In the genomic region with DNA sequence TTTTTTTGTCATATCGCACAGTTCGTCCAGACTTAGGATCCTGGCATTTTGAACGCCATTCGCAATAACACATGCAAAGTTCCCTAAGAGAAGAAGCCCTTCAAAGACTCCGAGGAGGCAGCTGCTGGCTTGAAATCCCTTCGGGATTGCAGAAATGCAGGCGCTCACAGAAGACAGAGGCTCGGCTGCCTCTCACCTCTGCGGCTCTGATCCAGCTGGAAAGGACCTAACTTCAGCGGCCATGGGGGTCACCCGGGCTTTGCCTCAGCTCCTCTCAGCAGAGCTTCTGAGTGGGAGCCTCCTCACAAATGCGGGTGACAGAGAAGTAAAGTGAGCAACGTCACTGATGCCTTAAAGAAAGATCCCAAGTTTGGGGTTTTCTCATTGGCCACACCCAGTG, we compare ENCODE assay signal across 27 mouse cellular contexts.
DNase-seq lines count a peak whose midpoint lies in the region; ATAC-seq lines count a peak whose summit lies in the region.
"Had no signal": no experiment of that assay in that cellular context is flagged by ENCODE, and none has a peak within 500 bp of the region (broad histone marks: within the 10 kb centered on the region; RNA-seq: fewer than 3 reads in every experiment).

No protein-coding gene starts in this region.

- 0 out of 2 replicates have a peak overlapping the region, but pooled peaks have one; percentile 6 for H3K4me2 ChIP-seq in liver, embryonic 13.5 days
- no peak overlapping the region for H3K4me2 ChIP-seq in liver, embryonic 11.5 days
- H3K4me2 ChIP-seq in liver, embryonic 16.5 days (ENCODE audit: low read depth, low read length): no peak overlapping the region; the same call in 1 of the 2 replicates
- H3K4me2 ChIP-seq: embryonic facial prominence, embryonic 13.5 days; forebrain, embryonic 12.5 days; forebrain, embryonic 15.5 days; heart, embryonic 12.5 days; heart, embryonic 15.5 days; hindbrain, embryonic 13.5 days; intestine, embryonic 15.5 days had no signal

- peaks cover under 1% of the 10 kb centered on the region; the same call in 1 of the 2 replicates for H3K27me3 ChIP-seq in liver, embryonic 13.5 days
- no peaks in the 10 kb centered on the region for H3K27me3 ChIP-seq in liver, embryonic 11.5 days (replicated peaks; ENCODE audit: control insufficient read depth, insufficient read depth, low read length)
- no peaks in the 10 kb centered on the region for H3K27me3 ChIP-seq in liver, embryonic 16.5 days (ENCODE audit: control insufficient read depth, insufficient read depth, low read depth, low read length)
- H3K27me3 ChIP-seq: embryonic facial prominence, embryonic 13.5 days; forebrain, embryonic 12.5 days; forebrain, embryonic 15.5 days; heart, embryonic 12.5 days; heart, embryonic 15.5 days; hindbrain, embryonic 13.5 days; intestine, embryonic 15.5 days had no signal

- no peaks in the 10 kb centered on the region for H3K9me3 ChIP-seq in liver, embryonic 13.5 days (replicated peaks)
- H3K9me3 ChIP-seq in liver, embryonic 11.5 days (ENCODE audit: control insufficient read depth, low read length): no peaks in the 10 kb centered on the region
- H3K9me3 ChIP-seq in liver, embryonic 16.5 days (replicated peaks; ENCODE audit: control insufficient read depth, low read length): no peaks in the 10 kb centered on the region
- H3K9me3 ChIP-seq: embryonic facial prominence, embryonic 10.5 days; embryonic facial prominence, embryonic 13.5 days; forebrain, embryonic 12.5 days; forebrain, embryonic 15.5 days; heart, embryonic 12.5 days; heart, embryonic 15.5 days; hindbrain, embryonic 10.5 days; hindbrain, embryonic 13.5 days; intestine, embryonic 15.5 days had no signal

- DNase-seq in adrenal gland, postnatal 14 days: peak; percentile 43
- DNase-seq in adrenal gland, postnatal 4 days (ENCODE audit: low spot score in 2 of 2): no peak
- DNase-seq in cerebellum, postnatal 25 days: peak; percentile 18 to 21
- no peak for DNase-seq in cerebellum, postnatal 4 days (ENCODE audit: low spot score in 2 of 2)
- no peak for DNase-seq in liver, embryonic 13.5 days
- DNase-seq in liver, embryonic 11.5 days (ENCODE audit: low spot score): no peak
- no peak for DNase-seq in thymus, postnatal 25 days
- DNase-seq: adrenal gland, adult 8-10 months; cerebellum, adult 18-20 months; cerebellum, adult 9-11 months; embryo, embryonic 11 days; gastrocnemius, postnatal 36 days; heart, postnatal 10 days; heart, postnatal 36 days had no signal

- 75% methylated on average over 13 of the region's 13 CpGs for WGBS in liver, embryonic 13.5 days (ENCODE audit: insufficient replicate concordance)
- 71% methylated on average over 13 of the region's 13 CpGs for WGBS in liver, embryonic 11.5 days
- WGBS in liver, embryonic 16.5 days (ENCODE audit: insufficient replicate concordance): 72% methylated on average over 13 of the region's 13 CpGs

- peak overlapping the region; percentile 74; the same call in 1 of the 2 replicates for H3K27ac ChIP-seq in liver, embryonic 13.5 days
- H3K27ac ChIP-seq in liver, embryonic 11.5 days (ENCODE audit: low read depth, low read length): no peak overlapping the region
- 0 out of 2 replicates have a peak overlapping the region, but pooled peaks have one; percentile 22 for H3K27ac ChIP-seq in liver, embryonic 16.5 days (ENCODE audit: low read length)
- H3K27ac ChIP-seq: embryonic facial prominence, embryonic 10.5 days; embryonic facial prominence, embryonic 13.5 days; forebrain, embryonic 12.5 days; forebrain, embryonic 15.5 days; heart, embryonic 15.5 days; hindbrain, embryonic 10.5 days; hindbrain, embryonic 13.5 days; intestine, embryonic 15.5 days had no signal

- peak overlapping the region; percentile 10; the same call in 1 of the 2 replicates for H3K9ac ChIP-seq in liver, embryonic 13.5 days
- H3K9ac ChIP-seq in liver, embryonic 11.5 days (ENCODE audit: low read depth, low read length): no peak overlapping the region
- no peak overlapping the region for H3K9ac ChIP-seq in liver, embryonic 16.5 days (ENCODE audit: low read depth, low read length)
- H3K9ac ChIP-seq: embryonic facial prominence, embryonic 13.5 days; forebrain, embryonic 12.5 days; forebrain, embryonic 15.5 days; heart, embryonic 12.5 days; heart, embryonic 15.5 days; hindbrain, embryonic 13.5 days; intestine, embryonic 15.5 days had no signal

- H3K36me3 ChIP-seq in liver, embryonic 13.5 days: no peaks in the 10 kb centered on the region
- no peaks in the 10 kb centered on the region for H3K36me3 ChIP-seq in liver, embryonic 11.5 days (ENCODE audit: control insufficient read depth, insufficient read depth, low read length)
- no peaks in the 10 kb centered on the region for H3K36me3 ChIP-seq in liver, embryonic 16.5 days (ENCODE audit: control insufficient read depth, insufficient read depth)
- H3K36me3 ChIP-seq: embryonic facial prominence, embryonic 10.5 days; embryonic facial prominence, embryonic 13.5 days; forebrain, embryonic 12.5 days; forebrain, embryonic 15.5 days; heart, embryonic 12.5 days; heart, embryonic 15.5 days; hindbrain, embryonic 10.5 days; hindbrain, embryonic 13.5 days; intestine, embryonic 15.5 days had no signal

- H3K4me3 ChIP-seq in liver, embryonic 13.5 days (replicated peaks): no peak overlapping the region
- H3K4me3 ChIP-seq in liver, embryonic 11.5 days (ENCODE audit: low read depth, low read length): no peak overlapping the region
- no peak overlapping the region for H3K4me3 ChIP-seq in liver, embryonic 16.5 days (ENCODE audit: low read depth, low read length)
- H3K4me3 ChIP-seq: embryonic facial prominence, embryonic 10.5 days; embryonic facial prominence, embryonic 13.5 days; erythroblast, embryonic 14.5 days; forebrain, embryonic 12.5 days; forebrain, embryonic 15.5 days; heart, embryonic 12.5 days; heart, embryonic 15.5 days; hindbrain, embryonic 10.5 days; hindbrain, embryonic 13.5 days; intestine, embryonic 15.5 days had no signal

- H3K4me1 ChIP-seq in liver, embryonic 13.5 days (replicated peaks): peaks cover 60% of the 10 kb centered on the region
- peaks cover 28% of the 10 kb centered on the region for H3K4me1 ChIP-seq in liver, embryonic 11.5 days (replicated peaks; ENCODE audit: control insufficient read depth, insufficient read depth, low read length)
- H3K4me1 ChIP-seq in liver, embryonic 16.5 days (ENCODE audit: control insufficient read depth, low read depth, low read length): peaks cover 48% of the 10 kb centered on the region
- H3K4me1 ChIP-seq: embryonic facial prominence, embryonic 13.5 days; forebrain, embryonic 12.5 days; forebrain, embryonic 15.5 days; heart, embryonic 15.5 days; hindbrain, embryonic 13.5 days; intestine, embryonic 15.5 days had no signal

- no peak for ATAC-seq in liver, embryonic 13.5 days (ENCODE audit: low read depth)
- no peak for ATAC-seq in liver, embryonic 11.5 days (replicated peaks; ENCODE audit: low FRiP score)
- ATAC-seq in liver, embryonic 16.5 days (ENCODE audit: low read depth): no peak
- ATAC-seq: activated CD4-positive, CD25-positive, alpha-beta regulatory T cell, adult 4 months; forebrain, embryonic 15.5 days; hindbrain, embryonic 16.5 days had no signal

Comparison
In these comparisons a context has a peak if more than half of its experiments do, and no peak if none do; other contexts are left out.
1. DNase-seq: peak in adrenal gland, postnatal 14 days (single experiment) and cerebellum, postnatal 25 days (2 of 2); none in adrenal gland, postnatal 4 days (0 of 2), cerebellum, postnatal 4 days (0 of 2), liver, embryonic 13.5 days (single experiment), liver, embryonic 11.5 days (single experiment) and thymus, postnatal 25 days (single experiment).